Mouse (Mus musculus) kidney, adult 2 months (tissue): ENCODE results near the gene Hoxc12.

Experiments used
- CTCF ChIP-seq: fragments of 200-500 bp; conservative IDR thresholded peaks from 2 replicates; pipeline ENCODE4 v1.5.1; 2011; ENCODE audit warnings: low read depth, mild to moderate bottlenecking, control low read depth, low read length, moderate library complexity, mixed read lengths; ENCODE audit not compliant: insufficient read depth, insufficient read length
- POLR2A ChIP-seq: fragments of 200-500 bp; IDR thresholded peaks from one replicate; pipeline ENCODE4 v1.6.1; 2011; ENCODE audit warnings: low read depth, low read length, control low read depth

- TF ChIP-seq POLR2A (no peak), CTCF (no peak)
Measured at GRCm38 (mm10) chr15:102956906-102957305, 20.3 kb downstream of the Hoxc12 start.
